Mouse (Mus musculus): ENCODE results near the gene Cd248. TPM values are rescaled to one million over a fixed set of nuclear protein-coding genes. Genes with fewer than 3 reads are reported as not detected.
A peak's percentile ranks its signal among the peaks of the same experiment; 100 is the strongest.

The Cd248 gene
- 0.44 TPM for polyA plus RNA-seq (2021)

DNA sequence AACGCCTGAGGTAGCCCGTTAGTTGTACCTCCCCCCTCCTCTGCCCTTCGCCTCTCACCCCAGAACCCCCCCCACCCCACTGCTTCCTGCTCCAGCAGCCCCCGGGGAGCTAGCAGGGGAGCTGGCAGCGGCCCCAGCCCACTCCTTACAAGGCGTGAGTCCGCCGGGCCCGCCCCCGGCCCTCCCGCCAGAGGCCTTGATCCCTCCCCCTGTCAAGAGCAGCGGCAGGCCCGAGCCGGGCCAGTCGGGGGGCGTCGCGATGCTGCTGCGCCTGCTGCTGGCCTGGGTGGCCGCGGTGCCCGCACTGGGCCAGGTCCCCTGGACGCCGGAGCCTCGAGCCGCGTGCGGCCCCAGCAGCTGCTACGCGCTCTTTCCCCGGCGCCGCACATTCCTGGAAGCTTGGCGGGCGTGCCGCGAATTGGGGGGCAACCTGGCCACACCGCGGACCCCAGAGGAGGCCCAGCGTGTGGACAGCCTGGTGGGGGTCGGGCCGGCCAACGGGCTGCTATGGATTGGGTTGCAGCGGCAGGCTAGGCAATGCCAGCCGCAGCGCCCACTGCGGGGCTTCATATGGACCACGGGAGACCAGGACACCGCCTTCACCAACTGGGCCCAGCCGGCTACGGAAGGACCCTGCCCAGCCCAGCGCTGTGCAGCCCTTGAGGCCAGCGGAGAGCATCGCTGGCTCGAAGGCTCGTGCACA, at the start of gene Cd248:
Gene Cd248 (plus strand): TSS at position 212 of the 703 bp plus-strand sequence.
- in situ Hi-C loops (cut with MboI; ENCODE audit: low pct_unique_long_range_greater_than_20kb): no loop called here
- DNase-seq (ENCODE audit: low read depth, low spot score) (no peak), ATAC-seq (no peak)
- no peak for TF ChIP-seq CTCF (IDR thresholded peaks at IDR 0.05)
- no peaks in the 10 kb centered on the region for H3K27me3 ChIP-seq
- POLR2A ChIA-PET: no interaction called here
- CTCF ChIA-PET: interaction anchor here (1.1 to 1.3 kb wide), 3 partner anchors 12 to 20 kb away, joined by 3 to 6 read pairs (median 3); partner anchors contain the start of gene Yif1a

DNA sequence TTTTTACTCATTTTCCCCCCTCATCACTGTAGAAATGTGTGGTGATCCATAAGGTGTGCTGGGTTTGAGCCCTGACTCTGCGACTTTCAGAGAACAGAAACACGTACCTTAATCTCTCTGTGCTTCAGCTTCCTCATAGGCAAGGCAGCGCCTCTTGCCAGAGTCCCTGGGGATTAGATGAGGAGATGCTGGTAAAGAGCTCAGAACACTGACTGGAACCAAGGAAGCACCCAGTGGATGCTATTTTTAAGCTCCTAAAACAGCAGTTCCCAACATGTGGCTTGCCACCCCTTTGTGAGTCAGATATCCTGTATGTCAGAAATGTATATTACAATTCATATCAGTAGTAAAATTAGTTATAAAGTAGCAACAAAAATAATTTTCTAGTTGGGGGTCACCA, 49.7 kb upstream of the Cd248 start:
- POLR2A ChIA-PET: interaction anchor here (1.2 to 1.3 kb wide), 2 partner anchors 11 to 15 kb away, joined by 4 read pairs; no protein-coding TSS in a partner anchor
- DNase-seq (ENCODE audit: low read depth, low spot score): no peak
- CTCF ChIA-PET: interaction anchor here (0.9 to 4.3 kb wide), 5 partner anchors 11 to 34 kb away, joined by 3 to 32 read pairs (median 3); partner anchors contain the start of genes AC124502.3, B4gat1 and Rin1
- H3K27me3 ChIP-seq: no peaks in the 10 kb centered on the region
- ATAC-seq: no peak
- no peak for TF ChIP-seq CTCF (IDR thresholded peaks at IDR 0.05)
- in situ Hi-C loops (cut with MboI; ENCODE audit: low pct_unique_long_range_greater_than_20kb): loop anchor here (5.0 kb wide), 1 partner anchor 54 kb away; no protein-coding TSS in a partner anchor

DNA sequence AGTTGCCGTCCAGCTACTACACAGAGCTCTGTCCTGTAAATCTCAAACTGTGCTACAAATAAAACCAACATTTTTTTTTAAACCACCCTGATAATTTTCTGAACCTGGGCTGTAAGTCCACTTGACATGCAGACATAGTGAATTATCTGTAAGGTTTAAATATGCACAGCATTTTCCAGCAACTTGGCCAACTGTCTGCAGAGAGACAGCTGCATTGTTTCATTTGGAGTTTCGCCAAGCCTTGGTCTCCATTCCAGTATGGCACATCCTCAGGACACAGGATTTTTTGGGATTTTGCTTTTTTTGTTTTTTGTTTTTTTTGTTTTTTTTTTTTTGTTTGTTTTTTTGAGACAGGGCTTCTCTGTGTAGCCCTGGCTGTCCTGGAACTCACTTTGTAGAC, 46.5 kb upstream of the Cd248 start:
- in situ Hi-C loops (cut with MboI; ENCODE audit: low pct_unique_long_range_greater_than_20kb): no loop called here
- ATAC-seq (no peak), DNase-seq (ENCODE audit: low read depth, low spot score) (no peak)
- TF ChIP-seq CTCF (IDR thresholded peaks at IDR 0.05): no peak
- ChIA-PET CTCF (interaction anchor here (1.0 kb wide), 1 partner anchor 18 kb away, joined by 5 read pairs; no protein-coding TSS in a partner anchor), POLR2A (no interaction called here)
- H3K27me3 ChIP-seq: no peaks in the 10 kb centered on the region

DNA sequence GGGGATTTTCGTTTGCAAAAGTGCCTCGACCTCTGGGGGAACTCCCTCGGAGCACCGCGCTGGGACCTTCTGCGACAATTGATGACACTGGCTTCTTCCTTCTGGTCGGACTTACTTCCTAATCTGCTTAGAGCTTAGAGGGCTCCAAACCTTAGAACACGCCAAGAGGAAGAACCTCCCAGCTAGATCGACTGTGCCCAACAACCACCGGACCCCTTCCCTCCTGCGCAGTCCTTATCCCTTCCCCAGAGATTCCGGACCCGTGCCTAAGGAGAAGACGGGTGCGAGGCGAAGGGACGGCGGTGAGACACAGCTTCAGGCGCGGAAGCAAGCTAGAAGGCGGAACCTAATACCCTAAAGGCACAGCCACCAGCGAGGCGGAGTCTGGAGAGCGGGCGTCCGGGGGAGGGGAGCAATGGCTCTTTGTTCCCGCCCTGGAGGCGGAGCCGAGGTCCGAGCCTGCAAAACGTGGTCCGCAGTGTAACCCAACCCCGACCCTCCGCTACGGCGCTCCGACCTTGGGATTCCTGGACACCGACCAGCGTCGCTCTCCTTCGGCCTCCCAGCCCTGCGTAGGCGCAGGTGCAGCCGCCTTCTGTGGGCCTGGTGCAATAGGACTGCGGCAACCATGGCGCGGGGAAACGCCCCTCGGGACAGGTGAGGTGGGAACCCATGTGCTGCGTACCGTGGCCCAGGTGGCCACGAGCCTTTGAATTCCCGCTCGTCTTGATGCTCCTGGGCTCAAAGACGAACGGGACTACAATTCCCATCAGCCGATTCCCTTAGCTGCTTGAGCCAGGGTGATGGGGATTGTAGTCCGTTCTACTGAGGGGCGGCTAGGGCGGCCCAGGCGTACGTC, 44.0 kb upstream of the Cd248 start, which contains the start of gene Slc29a2:
Gene Slc29a2 (plus strand): TSS at position 240 of the 859 bp plus-strand sequence.
- in situ Hi-C loops (cut with MboI; ENCODE audit: low pct_unique_long_range_greater_than_20kb): no loop called here
- ATAC-seq (peak; percentile 91), DNase-seq (ENCODE audit: low read depth, low spot score) (no peak)
- no peak for TF ChIP-seq CTCF (IDR thresholded peaks at IDR 0.05)
- ChIA-PET POLR2A (interaction anchor here (1.0 to 1.5 kb wide), 5 partner anchors 9 to 41 kb away, joined by 3 to 6 read pairs (median 3); partner anchors contain the start of genes AC124502.3 and B4gat1), CTCF (interaction anchor here (1.2 to 1.8 kb wide), 3 partner anchors 11 to 27 kb away, joined by 3 to 4 read pairs (median 4); partner anchors contain the start of gene Rin1)
- H3K27me3 ChIP-seq: no peaks in the 10 kb centered on the region

DNA sequence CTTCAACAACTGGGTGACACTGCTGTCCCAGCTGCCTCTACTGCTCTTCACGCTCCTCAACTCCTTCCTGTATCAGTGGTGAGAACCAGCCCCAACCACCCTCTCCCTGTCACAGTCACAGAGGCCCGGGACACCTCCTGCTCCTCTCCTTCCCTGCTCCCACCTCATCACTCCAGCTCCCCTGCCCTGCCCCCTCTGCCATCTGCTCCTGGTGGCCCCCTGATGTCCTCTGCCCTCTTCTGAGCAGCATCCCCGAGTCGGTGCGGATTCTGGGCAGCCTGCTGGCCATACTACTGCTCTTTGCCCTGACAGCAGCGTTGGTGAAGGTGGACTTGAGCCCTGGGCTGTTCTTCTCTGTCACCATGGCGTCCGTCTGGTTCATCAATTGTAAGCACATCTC, 41.8 kb upstream of the Cd248 start:
- ATAC-seq (no peak), DNase-seq (ENCODE audit: low read depth, low spot score) (no peak)
- in situ Hi-C loops (cut with MboI; ENCODE audit: low pct_unique_long_range_greater_than_20kb): no loop called here
- POLR2A ChIA-PET: interaction anchor here (1.5 kb wide), 1 partner anchor 8 kb away, joined by 4 read pairs; no protein-coding TSS in a partner anchor
- no peaks in the 10 kb centered on the region for H3K27me3 ChIP-seq
- CTCF ChIA-PET: no interaction called here
- TF ChIP-seq CTCF (IDR thresholded peaks at IDR 0.05): no peak

DNA sequence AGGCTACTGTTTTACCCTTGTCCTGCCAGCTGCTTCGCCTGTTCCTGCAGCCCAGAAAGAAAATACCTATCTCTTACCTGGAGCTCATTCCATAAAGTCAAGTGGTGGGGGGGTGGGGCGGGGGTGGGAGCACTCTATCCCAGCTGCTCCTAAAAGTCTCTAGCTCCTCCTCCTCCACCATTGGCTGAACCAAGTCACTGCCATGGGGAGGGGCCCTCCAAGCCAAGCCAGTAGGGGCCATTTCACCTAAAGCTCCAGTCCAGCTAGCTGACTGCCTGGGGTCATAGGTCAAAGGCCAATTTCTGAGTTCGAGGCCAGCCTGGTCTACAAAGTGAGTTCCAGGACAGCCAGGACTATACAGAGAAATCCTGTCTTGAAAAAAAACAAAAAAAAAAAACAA, 35.2 kb upstream of the Cd248 start:
- TF ChIP-seq CTCF (IDR thresholded peaks at IDR 0.05): no peak
- in situ Hi-C loops (cut with MboI; ENCODE audit: low pct_unique_long_range_greater_than_20kb): no loop called here
- ATAC-seq (no peak), DNase-seq (ENCODE audit: low read depth, low spot score) (no peak)
- no peaks in the 10 kb centered on the region for H3K27me3 ChIP-seq
- CTCF ChIA-PET: interaction anchor here (1.2 kb wide), 1 partner anchor 14 kb away, joined by 3 read pairs; no protein-coding TSS in a partner anchor
- POLR2A ChIA-PET: interaction anchor here (1.1 to 1.5 kb wide), 2 partner anchors 9 to 14 kb away, joined by 4 to 6 read pairs; partner anchors contain the start of gene Slc29a2

DNA sequence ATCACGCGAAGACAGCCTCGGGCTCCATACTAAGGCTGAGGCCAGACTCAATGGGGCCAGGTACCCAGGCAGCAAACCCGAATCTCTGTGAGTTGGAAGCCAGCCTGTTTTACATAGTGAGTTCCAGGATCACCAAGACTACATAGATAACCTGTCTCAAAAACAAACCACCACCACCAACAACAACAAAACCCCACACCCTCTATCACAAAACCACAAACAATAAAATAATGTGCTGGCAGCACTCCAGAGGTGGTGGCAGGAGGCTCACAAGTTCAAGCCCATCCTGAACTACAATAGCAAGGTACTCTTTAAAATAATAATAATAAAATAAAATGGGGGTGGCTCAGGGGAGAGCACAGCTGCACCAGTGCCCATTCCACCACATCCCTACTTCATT, 31.3 kb upstream of the Cd248 start:
- no peak for ATAC-seq
- no peaks in the 10 kb centered on the region for H3K27me3 ChIP-seq
- in situ Hi-C loops (cut with MboI; ENCODE audit: low pct_unique_long_range_greater_than_20kb): no loop called here
- ChIA-PET POLR2A (interaction anchor here (1.2 to 1.7 kb wide), 2 partner anchors 12 to 14 kb away, joined by 3 to 5 read pairs; partner anchors contain the start of genes Rin1 and Slc29a2), CTCF (interaction anchor here (0.9 to 1.9 kb wide), 5 partner anchors 11 to 22 kb away, joined by 3 to 6 read pairs (median 3); no protein-coding TSS in a partner anchor)
- no peak for TF ChIP-seq CTCF (IDR thresholded peaks at IDR 0.05)
- DNase-seq (ENCODE audit: low read depth, low spot score): no peak

DNA sequence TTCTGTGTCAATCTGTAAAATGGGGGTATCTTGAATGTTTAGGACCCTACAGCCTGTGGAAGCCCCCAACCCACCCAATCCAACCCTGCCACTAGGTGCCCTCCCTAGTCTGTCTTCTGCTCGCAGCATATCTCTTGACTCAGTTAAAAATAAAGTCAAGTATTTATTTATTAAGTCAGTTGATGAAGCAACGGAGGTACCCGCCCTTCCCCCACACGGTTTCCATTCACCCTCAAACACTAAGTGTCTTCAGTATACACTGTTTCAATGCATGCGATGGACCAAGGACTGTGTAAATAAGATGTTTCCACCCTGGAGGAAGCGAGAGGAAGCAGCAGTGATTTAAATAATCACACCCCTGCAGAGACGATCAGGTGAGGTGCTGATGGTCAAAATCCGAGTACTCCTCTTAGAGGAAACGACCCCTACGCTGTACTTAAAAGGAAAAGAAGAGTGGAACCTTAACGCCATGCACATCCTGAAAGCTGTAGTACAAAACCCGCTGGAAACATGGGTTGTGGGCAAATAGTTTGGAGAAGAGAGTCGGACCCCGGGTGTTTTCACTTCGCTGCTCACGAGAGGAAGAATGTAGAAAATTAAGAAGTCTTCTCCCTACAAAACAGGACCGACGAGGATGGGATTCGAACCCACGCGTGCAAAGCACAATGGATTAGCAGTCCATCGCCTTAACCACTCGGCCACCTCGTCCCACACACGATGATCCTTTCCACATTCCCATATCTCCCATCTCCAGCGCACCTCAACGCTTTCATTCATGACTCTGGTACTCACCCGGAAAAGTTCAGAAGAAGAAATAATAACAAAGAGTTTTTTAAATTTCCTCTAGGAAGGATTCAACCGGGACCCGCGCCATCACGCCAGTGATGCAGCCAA, 30.0 kb upstream of the Cd248 start:
- DNase-seq (ENCODE audit: low read depth, low spot score) (no peak), ATAC-seq (peak; percentile 1)
- ChIA-PET POLR2A (interaction anchor here (1.2 to 2.4 kb wide), 3 partner anchors 10 to 14 kb away, joined by 3 to 14 read pairs (median 3); partner anchors contain the start of gene Slc29a2), CTCF (interaction anchor here (1.0 to 3.6 kb wide), 7 partner anchors 10 to 22 kb away, joined by 3 to 29 read pairs (median 4); partner anchors contain the start of gene Rin1)
- no peaks in the 10 kb centered on the region for H3K27me3 ChIP-seq
- in situ Hi-C loops (cut with MboI; ENCODE audit: low pct_unique_long_range_greater_than_20kb): no loop called here
- no peak for TF ChIP-seq CTCF (IDR thresholded peaks at IDR 0.05)

DNA sequence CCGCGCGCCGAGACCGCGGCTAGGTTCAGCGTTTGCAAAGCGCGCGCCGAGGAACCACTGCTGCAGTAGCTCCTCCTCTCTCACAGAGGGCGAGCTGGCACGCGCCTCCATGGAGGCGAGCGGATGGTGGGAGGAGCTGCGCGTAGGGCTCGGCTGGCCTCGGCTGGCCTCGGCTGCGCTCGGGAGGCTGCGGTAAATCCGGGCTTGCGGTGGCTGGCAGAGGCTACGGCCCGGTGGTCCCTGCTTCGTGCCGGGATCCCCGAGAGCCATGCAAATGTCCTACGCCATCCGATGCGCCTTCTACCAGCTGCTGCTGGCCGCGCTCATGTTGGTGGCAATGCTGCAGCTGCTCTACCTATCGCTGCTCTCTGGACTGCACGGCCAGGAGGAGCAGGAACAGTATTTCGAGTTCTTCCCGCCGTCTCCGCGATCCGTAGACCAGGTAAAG, 29.1 kb upstream of the Cd248 start, which contains the start of the genes B4gat1 and AC124502.3:
Gene B4gat1 (plus strand): TSS at position 118 of the 448 bp plus-strand sequence.
Gene AC124502.3 (plus strand): TSS at position 183 of the 448 bp plus-strand sequence.
- H3K27me3 ChIP-seq: no peaks in the 10 kb centered on the region
- no peak for TF ChIP-seq CTCF (IDR thresholded peaks at IDR 0.05)
- ChIA-PET POLR2A (interaction anchor here (0.6 to 2.4 kb wide), 4 partner anchors 9 to 187 kb away, joined by 3 to 14 read pairs (median 3); no protein-coding TSS in a partner anchor), CTCF (interaction anchor here (1.0 to 3.6 kb wide), 7 partner anchors 9 to 50 kb away, joined by 3 to 29 read pairs (median 4); partner anchors contain the start of genes Rin1 and Yif1a)
- ATAC-seq (peak; percentile 83), DNase-seq (ENCODE audit: low read depth, low spot score) (no peak)
- in situ Hi-C loops (cut with MboI; ENCODE audit: low pct_unique_long_range_greater_than_20kb): no loop called here
